Mouse (Mus musculus): ENCODE data around the gene Arpc4.

- no peak for TF ChIP-seq TAL1 (IDR thresholded peaks at IDR 0.05; ENCODE audit: low read length)
- TF ChIP-seq GATA1 (IDR thresholded peaks at IDR 0.05; ENCODE audit: low read length), result no peak
Measured at GRCm38 (mm10) chr6:113404649-113405448, 26.9 kb downstream of the Arpc4 start.
